Mouse (Mus musculus) heart, adult 2 months (tissue): ENCODE data around the gene Trappc6b.

Experiments
- CTCF ChIP-seq: fragments of 200-600 bp; IDR thresholded peaks from 2 replicates; pipeline ENCODE4 v1.8.1; 2022; ENCODE audit warnings: antibody characterized with exemption, mild to moderate bottlenecking, moderate library complexity
- EP300 ChIP-seq: fragments of 200-500 bp; IDR thresholded peaks from 2 replicates; pipeline ENCODE4 v1.6.1; 2011; ENCODE audit warnings: low read depth, low read length, control low read depth; ENCODE audit not compliant: insufficient read depth
- POLR2A ChIP-seq: fragments of 200-500 bp; IDR thresholded peaks from 2 replicates; pipeline ENCODE4 v1.6.1; 2011; ENCODE audit warnings: mild to moderate bottlenecking, low read depth, low read length, control low read depth; ENCODE audit not compliant: insufficient read depth

DNA sequence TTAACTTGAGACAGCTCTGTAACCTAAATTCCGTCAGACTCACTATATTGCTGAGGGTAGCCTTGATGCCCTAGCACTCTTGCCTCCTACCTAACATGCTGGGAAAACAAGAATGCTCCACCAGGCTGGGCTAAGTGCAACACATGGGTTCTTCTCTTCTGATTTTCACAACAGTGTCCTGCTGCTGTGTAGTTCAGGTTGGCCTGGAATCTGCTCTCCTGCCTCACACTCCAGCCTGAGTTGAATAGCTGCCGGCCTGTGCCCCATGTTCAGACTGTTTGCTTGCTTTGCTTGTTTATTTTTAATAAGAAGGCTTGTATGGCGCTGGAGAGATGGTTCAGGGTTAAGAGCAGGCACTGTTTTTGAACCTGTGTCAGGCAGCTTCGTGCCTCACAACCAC, 19.2 kb upstream of the Trappc6b start:
- TF ChIP-seq CTCF = no peak
- TF ChIP-seq POLR2A = no peak
- no peak for TF ChIP-seq EP300
